Mouse (Mus musculus) kidney, postnatal 4 days (tissue): Measurements from ENCODE around the gene Polr2e.

ENCODE experiments used
- DNase-seq, 2 experiments: peaks; one replicate each; pipeline ENCODE4 v3.0.0; 2021; ENCODE audit warnings: mixed read lengths in 2 of 2

The Polr2e gene

DNA sequence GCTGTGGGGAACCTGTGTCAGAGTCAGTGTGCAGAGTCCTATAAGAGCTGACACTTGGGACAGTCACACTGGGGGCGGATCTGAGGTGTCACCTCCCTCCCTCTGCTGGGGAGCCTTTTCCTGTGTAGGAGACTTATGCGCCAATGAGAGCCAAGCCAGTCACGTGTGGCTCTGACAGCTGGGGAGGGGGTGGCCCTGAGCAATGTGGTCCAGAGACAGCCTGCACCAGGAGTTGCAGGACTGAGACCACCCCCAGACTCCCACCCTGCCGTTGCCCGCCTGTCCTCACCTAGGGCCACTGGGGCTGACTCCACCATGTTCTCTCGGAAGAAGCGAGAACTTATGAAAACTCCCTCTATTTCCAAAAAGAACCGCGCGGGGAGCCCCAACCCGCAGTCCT is 23.1 kb downstream of the Polr2e start, which contains the start of gene Arhgap45:
Gene Arhgap45, plus strand, starts transcription at position 143 of the 400 bp plus-strand sequence.
- DNase-seq = peak in 1 of 2 experiments; percentile 42

DNA sequence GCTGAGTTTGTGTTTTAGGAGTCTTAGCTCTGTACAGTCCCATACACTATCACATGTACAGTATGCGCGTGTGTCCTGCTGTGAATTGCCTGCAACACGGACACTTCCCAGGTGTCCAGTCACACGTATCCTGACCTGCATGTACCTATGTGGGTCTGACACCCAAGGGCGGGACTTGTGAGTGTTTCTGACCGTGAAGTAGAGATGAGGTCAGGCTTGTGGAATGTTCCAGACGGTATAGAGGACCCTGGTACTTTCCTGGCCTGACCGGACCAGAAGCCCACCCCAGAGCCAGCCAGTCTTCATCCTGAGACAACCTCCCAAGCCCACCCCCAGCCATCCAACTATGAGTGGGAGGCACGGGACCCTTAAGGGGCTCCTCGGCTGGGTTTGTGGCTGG is 24.0 kb downstream of the Polr2e start:
- no peak for DNase-seq

DNA sequence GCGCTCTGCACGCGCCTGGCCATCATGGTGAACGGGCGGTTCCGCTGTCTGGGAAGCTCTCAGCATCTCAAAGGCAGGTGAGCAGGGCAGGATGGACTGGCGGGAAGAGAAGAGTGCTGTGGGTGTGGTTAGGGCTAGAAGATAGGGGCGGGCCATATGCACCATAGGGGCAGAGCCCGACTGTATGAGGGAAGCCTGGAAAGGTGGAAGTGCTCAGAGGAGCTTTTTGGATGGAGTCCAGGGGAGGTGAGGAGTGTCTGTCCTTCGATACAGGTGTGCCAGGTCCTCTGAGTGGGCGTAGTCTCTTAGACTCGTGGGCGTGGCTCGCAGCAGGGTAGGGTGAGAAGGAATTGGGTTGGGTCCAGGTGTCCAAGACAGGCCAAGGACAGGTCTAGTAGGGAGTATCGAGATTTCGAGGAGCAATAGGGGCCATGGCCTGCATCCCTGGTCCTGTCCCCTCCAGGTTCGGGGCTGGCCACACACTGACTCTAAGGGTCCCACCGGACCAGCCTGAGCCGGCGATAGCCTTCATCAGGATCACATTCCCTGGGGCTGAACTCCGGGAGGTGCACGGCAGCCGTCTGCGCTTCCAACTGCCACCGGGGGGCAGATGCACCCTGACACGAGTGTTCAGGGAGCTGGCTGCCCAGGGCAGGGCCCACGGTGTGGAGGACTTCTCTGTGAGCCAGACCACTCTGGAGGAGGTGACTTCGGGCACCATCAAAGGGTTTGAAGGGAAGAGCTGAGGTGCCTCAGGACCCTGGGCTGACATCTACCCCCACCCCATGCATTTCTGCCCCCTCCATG is 24.9 kb downstream of the Polr2e start:
- peak in 1 of 2 experiments; percentile 49 for DNase-seq

DNA sequence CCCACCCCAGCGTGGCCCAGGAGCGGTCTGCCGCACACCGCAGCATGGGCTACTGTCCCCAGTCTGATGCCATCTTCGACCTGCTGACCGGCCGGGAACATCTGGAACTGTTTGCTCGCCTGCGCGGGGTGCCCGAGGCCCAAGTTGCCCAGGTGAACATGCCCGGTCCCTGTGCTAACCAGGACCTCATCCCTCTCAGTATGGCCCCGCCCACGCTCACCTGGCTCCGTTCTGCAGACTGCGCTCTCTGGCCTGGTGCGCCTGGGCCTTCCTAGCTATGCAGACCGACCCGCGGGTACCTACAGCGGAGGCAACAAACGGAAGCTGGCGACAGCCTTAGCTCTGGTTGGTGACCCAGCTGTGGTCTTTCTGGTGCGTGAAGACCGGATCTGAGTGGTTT is 26.0 kb downstream of the Polr2e start:
- no peak for DNase-seq

DNA sequence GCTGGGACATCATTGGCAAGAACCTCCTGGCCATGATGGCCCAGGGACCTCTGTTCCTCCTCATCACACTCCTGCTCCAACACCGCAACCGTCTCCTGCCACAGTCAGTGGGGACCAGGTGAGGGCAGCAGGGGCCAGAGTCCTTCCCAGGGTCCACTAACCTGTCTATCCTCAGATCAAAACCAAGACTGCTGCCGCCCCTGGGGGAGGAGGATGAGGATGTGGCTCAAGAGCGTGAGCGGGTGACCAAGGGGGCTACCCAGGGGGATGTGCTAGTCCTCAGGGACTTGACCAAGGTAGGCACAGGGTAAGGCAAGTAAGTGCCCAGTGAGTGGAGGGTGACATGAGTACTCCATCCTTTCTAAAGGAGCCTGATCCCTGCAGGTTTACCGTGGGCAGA is 27.9 kb downstream of the Polr2e start:
- DNase-seq = no peak

DNA sequence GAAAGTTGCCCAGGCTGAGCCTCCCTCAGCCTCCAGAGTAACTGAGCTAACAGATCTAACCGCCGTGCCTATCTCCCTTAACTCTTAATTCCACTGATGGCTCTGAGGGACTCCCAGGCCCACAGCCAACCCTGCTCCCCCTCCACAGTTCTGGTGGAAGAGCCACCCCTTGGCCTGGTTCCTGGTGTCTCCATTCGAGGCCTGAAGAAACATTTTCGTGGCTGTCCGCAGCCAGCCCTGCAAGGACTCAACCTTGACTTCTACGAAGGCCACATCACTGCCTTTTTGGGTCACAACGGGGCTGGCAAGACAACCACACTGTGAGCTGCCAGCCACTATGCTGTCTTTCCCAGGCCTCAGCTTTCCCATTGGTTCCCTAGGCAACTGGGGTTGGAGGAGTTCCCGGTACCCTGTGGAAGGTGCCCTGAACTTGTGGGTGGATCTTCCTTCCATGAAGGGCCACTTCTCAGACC is 35.3 kb downstream of the Polr2e start:
- DNase-seq = no peak

DNA sequence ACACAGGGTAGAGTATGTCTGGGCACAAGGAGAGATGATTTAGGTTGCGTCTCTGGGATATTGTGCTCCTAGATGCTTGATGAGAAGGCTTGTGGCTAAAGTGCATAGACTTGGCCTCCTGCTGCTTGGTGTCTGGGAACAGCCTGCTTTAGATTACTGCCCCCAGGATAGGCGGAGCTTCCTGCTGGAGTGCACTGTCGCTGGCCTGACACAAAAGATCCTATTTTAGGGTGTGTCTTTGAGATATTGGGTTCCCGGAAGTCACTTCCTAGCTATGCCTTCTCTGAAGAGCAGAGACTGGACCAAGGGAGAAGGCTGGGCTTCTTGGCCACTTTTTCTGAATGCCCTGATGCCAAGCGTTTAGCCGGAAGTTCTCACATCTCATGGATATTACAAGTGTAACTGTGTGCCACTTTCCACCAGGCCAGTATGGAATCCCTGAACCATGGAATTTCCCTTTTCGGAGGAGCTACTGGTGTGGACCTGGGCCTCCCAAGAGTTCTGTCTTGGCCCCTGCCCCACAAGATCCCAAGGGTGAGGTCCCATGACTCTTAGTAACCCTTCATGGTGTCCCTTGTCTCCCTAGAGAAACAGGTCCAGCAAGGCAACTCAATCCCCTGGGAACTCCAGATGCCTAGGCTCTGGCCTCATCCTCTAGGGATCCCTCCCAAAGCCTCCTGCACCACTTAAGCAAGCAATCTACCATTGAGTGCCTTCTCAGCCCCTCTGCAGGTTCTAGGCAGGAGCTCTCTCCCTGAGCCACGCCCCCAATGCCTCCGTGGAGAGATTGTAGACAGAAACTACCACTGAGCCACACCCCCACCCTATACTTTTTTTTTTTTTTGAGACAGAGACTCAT is 36.0 kb downstream of the Polr2e start:
- DNase-seq = peak in 1 of 2 experiments; percentile 38

DNA sequence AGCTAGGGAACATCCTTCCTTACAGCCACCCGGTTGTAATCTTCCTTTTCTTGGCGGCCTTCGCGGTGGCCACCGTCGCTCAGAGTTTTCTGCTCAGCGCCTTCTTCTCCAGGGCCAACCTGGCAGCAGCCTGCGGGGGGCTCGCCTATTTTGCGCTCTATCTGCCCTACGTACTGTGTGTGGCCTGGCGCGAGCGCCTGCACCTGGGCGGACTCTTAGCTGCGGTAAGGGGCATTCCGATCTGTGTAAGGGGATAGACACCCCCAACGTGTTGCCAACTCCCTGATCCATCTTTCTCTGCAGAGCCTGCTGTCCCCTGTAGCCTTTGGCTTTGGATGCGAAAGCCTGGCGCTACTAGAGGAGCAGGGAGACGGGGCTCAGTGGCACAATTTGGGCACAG is 36.8 kb downstream of the Polr2e start:
- DNase-seq = no peak

DNA sequence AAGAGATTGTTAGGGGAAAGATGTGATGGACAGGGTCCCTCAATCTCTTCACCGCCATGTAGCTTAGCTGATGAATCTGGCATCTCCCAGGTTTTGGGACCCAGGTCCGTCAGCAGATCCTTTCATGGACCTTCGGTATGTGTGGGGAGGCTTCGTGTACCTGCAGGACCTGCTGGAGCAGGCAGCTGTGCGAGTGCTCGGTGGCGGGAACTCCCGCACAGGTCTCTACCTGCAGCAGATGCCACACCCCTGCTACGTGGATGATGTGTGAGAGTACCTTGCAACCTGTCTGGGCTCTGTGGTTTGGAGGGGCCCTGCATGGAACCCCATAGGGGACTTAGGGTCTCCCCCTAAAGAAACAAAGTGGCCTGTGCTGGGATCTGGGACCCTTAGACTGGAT is 37.6 kb downstream of the Polr2e start:
- no peak for DNase-seq

DNA sequence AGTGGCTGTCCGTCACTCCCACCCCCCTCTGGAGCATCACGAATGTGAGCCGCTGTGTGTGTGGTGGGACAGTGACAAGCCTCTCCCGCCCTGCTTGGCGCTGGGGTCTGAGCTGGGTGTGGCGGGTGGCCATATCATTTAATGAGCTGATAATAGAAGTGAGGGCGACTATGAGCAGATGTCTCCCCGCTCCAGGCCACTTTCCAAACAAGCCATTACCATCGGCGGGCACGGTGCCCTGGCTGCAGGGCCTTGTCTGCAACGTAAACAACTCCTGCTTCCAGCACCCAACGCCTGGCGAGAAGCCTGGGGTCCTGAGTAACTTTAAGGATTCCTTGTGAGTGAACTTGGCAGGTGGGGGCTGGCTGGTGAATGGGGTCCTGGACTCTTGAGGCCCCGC is 41.8 kb downstream of the Polr2e start:
- peak in 1 of 2 experiments; percentile 48 for DNase-seq

DNA sequence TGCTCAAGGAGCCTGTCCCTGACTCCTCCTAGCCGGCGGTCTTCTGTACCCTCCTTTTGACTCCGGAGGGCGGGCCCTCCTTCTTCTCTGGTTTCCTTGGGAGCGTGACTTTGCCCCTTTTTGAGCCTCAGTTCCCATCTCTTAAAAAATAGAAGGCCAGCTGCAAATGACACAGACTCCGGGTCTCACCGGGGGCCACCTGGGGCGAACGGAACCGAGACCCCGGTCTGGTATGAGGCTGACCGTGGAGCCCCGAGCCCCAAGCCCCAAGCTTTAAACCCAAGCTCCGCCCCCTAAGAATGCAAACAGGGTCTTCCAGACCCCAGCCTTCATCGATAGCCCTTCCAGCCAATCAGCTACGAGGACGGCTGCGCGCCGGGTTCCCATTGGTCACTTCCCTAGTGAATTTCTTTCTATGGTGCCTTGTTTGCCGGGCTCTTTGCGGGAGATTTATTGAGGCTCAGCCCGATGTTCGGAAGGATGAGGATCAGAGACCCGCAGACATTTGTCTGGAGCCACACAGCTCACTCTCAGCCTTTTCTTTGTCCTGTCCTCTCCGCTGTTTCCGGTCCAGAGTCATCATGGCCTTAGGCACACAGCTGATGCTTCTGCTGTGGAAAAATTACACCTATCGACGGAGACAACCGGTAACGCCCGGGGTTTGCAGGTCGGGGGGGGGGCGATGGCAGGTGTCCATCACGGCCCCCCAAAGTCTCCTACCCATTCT is 42.4 kb downstream of the Polr2e start:
- DNase-seq = peak; percentile 83 to 89

DNA sequence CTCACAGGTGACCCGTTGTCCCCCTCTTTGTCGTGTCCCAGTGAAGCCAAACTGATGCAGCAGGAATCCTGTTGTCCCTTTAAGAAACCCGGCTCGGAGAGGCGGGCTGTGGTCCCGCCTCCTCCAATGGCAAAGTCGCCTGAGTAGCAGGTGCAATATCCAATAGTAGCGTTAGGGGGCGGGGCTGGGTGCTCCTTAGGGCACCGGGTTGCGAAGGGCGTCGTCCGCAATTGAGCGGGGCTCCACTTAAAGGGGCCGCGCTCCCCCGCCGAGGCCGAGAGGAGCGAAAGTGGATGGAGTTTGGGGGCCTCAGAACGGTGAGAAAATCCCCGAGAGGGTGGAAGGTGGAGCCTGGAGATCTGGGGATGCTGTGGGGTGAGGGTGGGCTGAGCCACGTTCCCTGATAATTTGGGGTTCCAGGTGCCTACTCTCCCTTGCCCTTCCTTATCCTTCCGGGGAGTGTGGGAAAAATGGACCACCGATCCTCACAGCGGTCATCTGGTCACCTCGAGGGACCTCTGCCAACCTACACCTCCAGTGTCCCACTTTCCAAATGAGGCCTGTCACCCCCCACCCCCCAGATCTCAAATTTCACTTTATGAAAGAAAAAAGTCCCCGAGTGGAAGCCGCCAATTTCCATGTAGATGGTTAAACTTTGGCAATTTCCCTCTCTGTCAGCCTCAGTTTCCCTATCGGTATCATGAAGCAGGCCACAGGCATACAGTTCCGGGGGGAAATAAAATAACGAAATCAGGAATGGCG is 43.1 kb downstream of the Polr2e start, which contains the start of gene Abca7:
Gene Abca7, plus strand, starts transcription at position 223 of the 762 bp plus-strand sequence.
- peak; percentile 99 for DNase-seq

DNA sequence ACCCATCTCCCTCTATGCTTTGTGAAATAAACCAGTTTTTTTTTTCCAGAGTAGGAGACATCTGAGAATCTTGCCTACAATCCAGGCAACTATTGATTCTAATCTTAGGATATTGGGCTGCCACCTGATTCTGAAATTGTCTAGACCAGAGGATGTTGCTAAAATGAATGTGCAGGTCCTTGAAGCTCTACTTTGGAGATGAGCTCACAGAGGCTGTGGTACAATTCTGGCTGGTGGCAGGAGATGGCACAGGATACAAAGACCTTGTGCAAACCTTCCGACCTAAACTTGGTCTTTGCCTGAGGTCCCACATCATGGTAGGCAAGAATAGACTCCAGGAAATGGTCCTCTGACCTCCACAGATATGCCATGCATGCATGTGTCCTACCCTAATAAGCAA is 44.0 kb downstream of the Polr2e start:
- no peak for DNase-seq

DNA sequence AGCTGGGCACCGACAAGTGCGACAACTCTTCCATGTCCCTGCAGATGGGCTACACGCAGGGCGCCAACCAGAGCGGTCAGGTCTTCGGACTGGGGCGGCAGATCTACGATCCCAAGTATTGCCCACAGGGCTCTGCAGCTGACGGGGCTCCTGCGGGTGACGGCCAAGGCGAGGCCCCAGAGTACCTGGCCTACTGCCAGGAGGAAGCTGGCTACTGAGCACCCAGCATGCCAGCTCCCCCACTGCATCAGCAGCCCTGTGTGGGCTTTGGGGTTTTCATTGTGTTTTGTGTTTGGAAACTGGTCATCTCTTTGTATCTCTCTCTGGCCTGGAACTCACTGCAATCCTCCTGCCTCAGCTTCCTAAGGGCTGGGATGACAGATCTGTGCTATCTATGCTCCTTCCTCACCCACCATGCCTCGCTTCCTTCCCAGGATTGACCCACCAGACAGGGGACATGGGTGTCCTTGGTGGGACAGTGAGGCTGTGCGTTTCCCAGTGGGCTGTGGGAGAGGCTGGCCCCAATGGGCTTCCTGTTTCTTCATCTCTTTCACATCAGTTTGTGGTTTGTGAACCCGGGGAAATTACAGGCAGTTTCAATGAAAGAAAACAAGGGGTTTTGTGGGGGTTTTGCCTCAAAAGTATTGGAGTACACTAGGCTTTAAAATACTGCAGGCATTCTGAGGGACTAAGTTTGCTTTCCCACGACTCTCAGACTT is 45.0 kb downstream of the Polr2e start:
- DNase-seq = peak; percentile 45 to 63

DNA sequence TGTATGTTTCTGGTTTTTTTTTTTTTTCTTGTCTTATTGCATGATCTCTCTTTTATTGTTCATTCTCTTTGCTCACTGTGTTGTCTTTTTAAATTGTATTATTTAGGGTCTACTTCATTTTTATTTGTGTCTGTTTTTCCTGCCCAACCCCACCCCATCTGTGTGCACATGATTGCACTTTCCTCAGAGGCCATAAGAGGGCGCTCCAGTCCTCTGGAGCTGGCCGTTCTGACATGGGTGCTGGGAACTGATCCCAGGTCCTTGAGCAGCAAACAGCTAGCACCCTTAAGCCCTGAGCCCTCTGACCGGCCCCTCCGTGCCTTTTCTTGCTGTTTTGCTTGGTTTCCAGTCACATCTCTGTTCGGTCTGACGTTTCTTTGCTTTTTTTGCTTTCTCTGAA is 48.0 kb downstream of the Polr2e start:
- DNase-seq = no peak

DNA sequence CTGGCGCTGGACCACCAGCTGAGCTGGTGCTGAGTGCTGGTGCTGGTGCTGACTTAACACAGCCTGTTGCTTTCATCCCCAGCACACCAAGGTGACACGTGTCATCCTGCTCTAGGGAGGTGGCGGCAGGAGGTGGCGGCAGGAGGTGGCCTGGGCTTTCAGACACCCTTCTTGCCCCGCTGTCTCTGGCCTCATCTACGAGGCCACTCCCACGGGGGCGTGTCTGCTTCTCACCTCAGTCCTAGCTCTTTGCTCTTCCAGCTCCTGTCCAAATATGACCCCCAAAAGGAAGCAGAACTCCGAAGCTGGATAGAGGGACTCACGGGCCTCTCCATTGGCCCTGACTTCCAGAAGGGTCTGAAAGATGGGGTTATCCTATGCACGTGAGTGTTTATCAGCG is 48.5 kb downstream of the Polr2e start:
- no peak for DNase-seq

DNA sequence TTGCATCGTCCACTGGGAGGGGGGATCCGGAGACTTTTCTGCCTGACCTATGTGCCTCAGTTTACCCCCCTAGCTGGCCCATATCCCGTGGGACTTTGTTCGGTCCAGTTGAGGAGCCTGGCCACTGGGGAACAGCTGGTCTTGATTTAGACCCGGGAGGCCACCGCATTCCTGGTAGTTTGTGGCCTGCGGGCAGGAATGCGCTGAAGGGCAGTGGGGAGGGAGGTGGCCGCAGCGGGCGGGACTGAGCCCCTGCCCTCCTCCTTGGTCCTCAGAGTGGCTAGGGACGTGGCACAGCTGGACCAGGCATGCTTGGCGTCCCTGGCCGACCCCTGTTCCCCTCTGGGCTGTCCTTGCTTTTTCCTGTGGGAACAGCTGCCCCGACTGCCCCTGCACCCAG is 49.7 kb downstream of the Polr2e start:
- peak; percentile 61 to 77 for DNase-seq

DNA sequence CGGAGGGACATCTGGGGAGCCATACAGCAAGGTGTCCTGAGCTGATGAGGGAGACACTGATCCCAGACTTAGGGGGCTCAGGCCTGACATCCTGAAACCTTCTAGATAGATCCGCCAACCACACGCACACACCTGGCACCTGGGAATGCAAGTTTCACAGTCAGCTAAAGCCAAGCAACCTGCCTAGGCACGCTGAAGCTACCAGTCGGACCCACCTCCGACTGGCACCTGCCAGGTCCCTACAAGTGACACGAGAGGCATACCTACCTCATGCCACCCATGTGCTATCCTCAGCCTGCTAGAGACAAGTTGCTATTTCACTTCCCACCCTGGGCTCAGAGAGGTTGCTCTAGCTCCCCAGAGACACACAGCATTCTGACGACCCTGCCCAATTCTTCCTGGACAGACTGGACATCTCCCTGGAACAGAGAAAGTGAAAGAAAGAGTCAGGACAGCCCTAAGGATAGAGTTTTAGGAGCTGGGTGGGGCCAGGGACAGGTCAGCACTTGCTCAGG is 50.3 kb downstream of the Polr2e start:
- no peak for DNase-seq

DNA sequence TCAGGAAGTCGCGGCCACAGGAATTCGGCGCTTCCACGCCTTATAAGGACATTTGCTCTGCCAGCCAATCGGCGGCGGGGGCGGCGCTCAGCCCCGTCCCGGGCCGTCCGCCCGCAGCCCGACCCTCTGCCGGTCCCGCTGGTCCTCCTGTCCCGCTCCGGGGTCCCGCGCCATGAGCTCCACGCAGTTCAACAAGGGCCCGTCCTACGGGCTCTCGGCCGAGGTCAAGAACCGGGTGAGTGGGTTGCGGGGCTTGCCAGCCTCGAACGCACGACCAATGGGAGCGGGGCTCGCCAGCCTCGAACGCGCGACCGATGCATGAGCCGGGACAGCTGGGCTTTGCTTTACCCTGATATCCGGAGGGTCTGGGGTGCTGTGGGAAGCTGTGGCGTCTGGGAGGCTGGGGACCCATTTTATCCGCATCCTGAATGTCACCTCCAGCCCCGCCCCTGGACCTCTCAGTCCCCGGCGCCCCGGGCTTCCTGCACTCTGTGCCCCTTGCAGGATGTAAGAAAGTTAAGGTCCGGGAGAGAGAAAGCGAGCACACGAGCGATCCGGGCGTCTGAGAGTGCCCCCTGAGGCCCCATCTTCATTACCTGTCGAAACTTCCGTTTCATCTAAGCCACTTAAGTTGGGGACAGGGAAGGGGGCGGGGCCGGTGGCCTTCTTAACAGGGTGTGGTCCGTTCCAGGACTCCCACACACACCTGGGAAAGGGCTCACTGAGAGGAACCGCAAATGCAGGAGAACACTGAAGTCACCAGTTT is 50.9 kb downstream of the Polr2e start, which contains the start of gene Cnn2:
Gene Cnn2, plus strand, starts transcription at position 79 of the 766 bp plus-strand sequence.
- peak; percentile 81 to 88 for DNase-seq
